Mouse (Mus musculus) brain, adult 10 weeks (tissue): Measurements from ENCODE around the gene Lin7a. TPM values are rescaled to one million over a fixed set of nuclear protein-coding genes. Genes with fewer than 3 reads are reported as not detected.

Experiments used
- polyA plus RNA-seq: library from polyadenylated mRNA; stranded (reverse); fragments of 350-450 nt; fragmentation: Illumina TruSeq; extraction: RNeasy Lipid Tissue Mini Kit (QIAGEN cat#74804); gene quantifications from one replicate; pipeline ENCODE4 v1.2.3, GENCODE M21; 2015; ENCODE audit warnings: low read depth, low replicate concordance

Gene Lin7a
- 29.1 TPM for polyA plus RNA-seq

GRCm38 (mm10) chr10:107271321-107272130, at the start of gene Lin7a:
Gene Lin7a, plus strand, starts transcription at chr10:107271686.

Other genes starting within 250 kb of the Lin7a start
- 1.6 TPM for gene Acss3, start 148.0 kb upstream of the Lin7a start, polyA plus RNA-seq
- gene Myf5, start 214.4 kb downstream of the Lin7a start, polyA plus RNA-seq: not detected
- not detected for gene Myf6, start 223.1 kb downstream of the Lin7a start, polyA plus RNA-seq